ENCODE assay signal across 8 mouse cellular contexts in genomic region chr17:3288341-3288740, GRCm38 (mm10). TPM values are rescaled to one million over a fixed set of nuclear protein-coding genes. Genes with fewer than 3 reads are reported as not detected.
DNase-seq lines count a peak whose midpoint lies in the region; ATAC-seq lines count a peak whose summit lies in the region.

No protein-coding gene starts in this region.

- intact Hi-C loops in left cerebral cortex, postnatal 36 days (cut with DNase I), result loop anchor here (5.0 kb wide), 1 partner anchor 159 kb away; no protein-coding TSS in a partner anchor

- H3K27me3 ChIP-seq in midbrain, embryonic 10.5 days (ENCODE audit: low read depth, poor library complexity, severe bottlenecking), result no peaks in the 10 kb centered on the region
- no peaks in the 10 kb centered on the region for H3K27me3 ChIP-seq in midbrain, embryonic 13.5 days
- H3K27me3 ChIP-seq in intestine, embryonic 16.5 days (replicated peaks; ENCODE audit: control insufficient read depth, insufficient read depth, low read length), result no peaks in the 10 kb centered on the region
- H3K27me3 ChIP-seq in neural tube, embryonic 11.5 days (ENCODE audit: control insufficient read depth, insufficient read depth, low read length), result no peaks in the 10 kb centered on the region

- no peak overlapping the region for H3K27ac ChIP-seq in midbrain, embryonic 10.5 days (replicated peaks)
- no peak overlapping the region for H3K27ac ChIP-seq in midbrain, embryonic 13.5 days
- H3K27ac ChIP-seq in intestine, embryonic 16.5 days (ENCODE audit: low read length), result no peak overlapping the region
- no peak overlapping the region for H3K27ac ChIP-seq in neural tube, embryonic 11.5 days (ENCODE audit: low read depth, low read length)

- no peaks in the 10 kb centered on the region for H3K9me3 ChIP-seq in midbrain, embryonic 10.5 days (replicated peaks)
- no peaks in the 10 kb centered on the region for H3K9me3 ChIP-seq in midbrain, embryonic 13.5 days
- no peaks in the 10 kb centered on the region for H3K9me3 ChIP-seq in intestine, embryonic 16.5 days (ENCODE audit: control insufficient read depth, low read length)
- H3K9me3 ChIP-seq in neural tube, embryonic 11.5 days (ENCODE audit: control insufficient read depth, low read length), result no peaks in the 10 kb centered on the region

- peaks cover 10% of the 10 kb centered on the region for H3K4me1 ChIP-seq in midbrain, embryonic 10.5 days
- H3K4me1 ChIP-seq in midbrain, embryonic 13.5 days (replicated peaks), result peaks cover 13% of the 10 kb centered on the region
- H3K4me1 ChIP-seq in intestine, embryonic 16.5 days (ENCODE audit: control insufficient read depth, insufficient read depth, low read length), result peaks cover 7% of the 10 kb centered on the region; the same call in 1 of the 2 replicates
- no peaks in the 10 kb centered on the region for H3K4me1 ChIP-seq in neural tube, embryonic 11.5 days (ENCODE audit: control insufficient read depth, insufficient read depth, low read length)

- peaks cover 15% of the 10 kb centered on the region; the same call in 1 of the 2 replicates for H3K36me3 ChIP-seq in midbrain, embryonic 10.5 days
- peaks cover 12% of the 10 kb centered on the region; the same call in 1 of the 2 replicates for H3K36me3 ChIP-seq in midbrain, embryonic 13.5 days
- no peaks in the 10 kb centered on the region for H3K36me3 ChIP-seq in intestine, embryonic 16.5 days (ENCODE audit: control insufficient read depth, insufficient read depth, low read length)
- H3K36me3 ChIP-seq in neural tube, embryonic 11.5 days (ENCODE audit: control insufficient read depth, insufficient read depth, low read length), result 0 out of 2 replicates have a peak, but pooled peaks cover 3% of the 10 kb centered on the region

- no peak for ATAC-seq in midbrain, embryonic 13.5 days
- ATAC-seq in intestine, embryonic 16.5 days, result peak; percentile 26
- no peak for ATAC-seq in neural tube, embryonic 11.5 days (ENCODE audit: insufficient read depth, low FRiP score, low TSS enrichment)

- 20% methylated on average over 6 of the region's 6 CpGs for WGBS in midbrain, embryonic 10.5 days
- 20% methylated on average over 6 of the region's 6 CpGs for WGBS in midbrain, embryonic 13.5 days
- WGBS in intestine, embryonic 16.5 days, result 30% methylated on average over 6 of the region's 6 CpGs
- WGBS in neural tube, embryonic 11.5 days, result 22% methylated on average over 6 of the region's 6 CpGs

- DNase-seq in midbrain, embryonic 10.5 days (ENCODE audit: low spot score), result peak; percentile 53
- DNase-seq in adrenal gland, adult 8-10 months, result peak; percentile 28
- peak; percentile 41 for DNase-seq in embryo, embryonic 11.5 days (ENCODE audit: low read depth, low spot score)
- peak; percentile 48 to 65 for DNase-seq in left cerebral cortex, postnatal 36 days (ENCODE audit: low spot score in 2 of 2)
- peak; percentile 64 for DNase-seq in neural tube, embryonic 11.5 days (ENCODE audit: low spot score)
- DNase-seq in thymus, postnatal 25 days, result peak; percentile 69

- H3K4me3 ChIP-seq in midbrain, embryonic 10.5 days, result no peak overlapping the region
- H3K4me3 ChIP-seq in midbrain, embryonic 13.5 days (replicated peaks), result no peak overlapping the region
- H3K4me3 ChIP-seq in intestine, embryonic 16.5 days (ENCODE audit: low read length), result no peak overlapping the region
- no peak overlapping the region for H3K4me3 ChIP-seq in neural tube, embryonic 11.5 days (ENCODE audit: low read depth, low read length)

- no peak overlapping the region for H3K9ac ChIP-seq in midbrain, embryonic 13.5 days (replicated peaks)
- H3K9ac ChIP-seq in intestine, embryonic 16.5 days (ENCODE audit: low read depth, low read length), result no peak overlapping the region
- no peak overlapping the region for H3K9ac ChIP-seq in neural tube, embryonic 11.5 days (ENCODE audit: low read length)

- H3K4me2 ChIP-seq in midbrain, embryonic 13.5 days (replicated peaks), result no peak overlapping the region
- H3K4me2 ChIP-seq in intestine, embryonic 16.5 days (ENCODE audit: low read depth, low read length), result no peak overlapping the region
- no peak overlapping the region for H3K4me2 ChIP-seq in neural tube, embryonic 11.5 days (ENCODE audit: low read depth)

RNA-seq across cellular contexts. Expression of gene Tiam2, which starts 38.0 kb away (rescaled TPM):
- 2.9 and 3.0 TPM in 2 replicates for polyA plus RNA-seq in midbrain, embryonic 10.5 days (2016; fragmentation: Nextera tagmentation; extraction: Ambion mirVana)
- 1.9 and 4.9 TPM in 2 replicates for polyA plus RNA-seq in midbrain, embryonic 13.5 days (2015; fragmentation: Nextera tagmentation; extraction: Ambion mirVana)
- total RNA-seq in adrenal gland, adult 8-10 months (2022), result 10 to 100 TPM; 17.3 to 46.1 (median 32.0) TPM
- polyA plus RNA-seq in intestine, embryonic 16.5 days (2015; fragmentation: Nextera tagmentation; extraction: Ambion mirVana), result 3.1 TPM in 2 replicates
- 10 to 100 TPM; 91.2 to 95.7 TPM for total RNA-seq in left cerebral cortex, postnatal 36 days (2021)
- polyA plus RNA-seq in neural tube, embryonic 11.5 days (2014; fragmentation: Nextera tagmentation; extraction: Ambion mirVana), result 3.2 and 5.2 TPM in 2 replicates
